Mouse (Mus musculus) ovary, adult 18-20 months (tissue): ENCODE measurements around the gene Gp1bb.

ENCODE experiments used
- DNase-seq: peaks from one replicate; pipeline ENCODE4 v3.0.0; 2022; ENCODE audit warnings: low spot score, mixed read lengths

The Gp1bb gene

GRCm38 (mm10) chr16:18622019-18622418 is at the start of gene Gp1bb:
Gp1bb (minus strand) TSS chr16:18622403.
- DNase-seq = no peak

- DNase-seq = no peak
Measured at GRCm38 (mm10) chr16:18669914-18670313, 47.7 kb upstream of the Gp1bb start.

GRCm38 (mm10) chr16:18658597-18658996 is 36.4 kb upstream of the Gp1bb start:
- no peak for DNase-seq

GRCm38 (mm10) chr16:18655372-18656098 is 33.3 kb upstream of the Gp1bb start:
- no peak for DNase-seq

GRCm38 (mm10) chr16:18653290-18654160 is 31.3 kb upstream of the Gp1bb start:
- DNase-seq = no peak

- no peak for DNase-seq
Measured at GRCm38 (mm10) chr16:18649126-18649525, 26.9 kb upstream of the Gp1bb start.

- no peak for DNase-seq
Measured at GRCm38 (mm10) chr16:18645329-18645728, 23.1 kb upstream of the Gp1bb start.

- no peak for DNase-seq
Measured at GRCm38 (mm10) chr16:18644485-18644884, 22.3 kb upstream of the Gp1bb start.

GRCm38 (mm10) chr16:18643406-18643998 is 21.3 kb upstream of the Gp1bb start:
- no peak for DNase-seq

- no peak for DNase-seq
Measured at GRCm38 (mm10) chr16:18642897-18643296, 20.7 kb upstream of the Gp1bb start.

GRCm38 (mm10) chr16:18642291-18642690 is 20.1 kb upstream of the Gp1bb start:
- no peak for DNase-seq

- DNase-seq = no peak
Measured at GRCm38 (mm10) chr16:18639382-18639929, 17.3 kb upstream of the Gp1bb start.

- DNase-seq = no peak
Measured at GRCm38 (mm10) chr16:18638396-18638795, 16.2 kb upstream of the Gp1bb start.

GRCm38 (mm10) chr16:18636804-18637203 is 14.6 kb upstream of the Gp1bb start:
- no peak for DNase-seq

- no peak for DNase-seq
Measured at GRCm38 (mm10) chr16:18636401-18636800, 14.2 kb upstream of the Gp1bb start.

- no peak for DNase-seq
Measured at GRCm38 (mm10) chr16:18633333-18633732, 11.1 kb upstream of the Gp1bb start.

GRCm38 (mm10) chr16:18632816-18633215 is 10.6 kb upstream of the Gp1bb start:
- DNase-seq = no peak

GRCm38 (mm10) chr16:18632059-18632458 is 9.9 kb upstream of the Gp1bb start:
- no peak for DNase-seq

GRCm38 (mm10) chr16:18631141-18631540 is 8.9 kb upstream of the Gp1bb start:
- no peak for DNase-seq

GRCm38 (mm10) chr16:18630291-18630690 is 8.1 kb upstream of the Gp1bb start:
- no peak for DNase-seq

GRCm38 (mm10) chr16:18629390-18630231 is 7.4 kb upstream of the Gp1bb start, which contains the start of gene Sept5:
Sept5 (minus strand) TSS chr16:18629954.
- DNase-seq = peak; percentile 58
